Mouse (Mus musculus) lung, adult 2 months (tissue): Measurements from ENCODE around the gene Olfr803.

Source experiments
- CTCF ChIP-seq: fragments of 200-500 bp; IDR thresholded peaks from 2 replicates; pipeline ENCODE4 v1.5.1; 2011; ENCODE audit warnings: mild to moderate bottlenecking, low read length, control low read depth; ENCODE audit not compliant: insufficient read depth
- POLR2A ChIP-seq: fragments of 200-500 bp; IDR thresholded peaks from 2 replicates; pipeline ENCODE4 v1.6.1; 2011; ENCODE audit warnings: low read depth, mild to moderate bottlenecking, control low read depth, low read length, borderline replicate concordance; ENCODE audit errors: extremely low read depth

DNA sequence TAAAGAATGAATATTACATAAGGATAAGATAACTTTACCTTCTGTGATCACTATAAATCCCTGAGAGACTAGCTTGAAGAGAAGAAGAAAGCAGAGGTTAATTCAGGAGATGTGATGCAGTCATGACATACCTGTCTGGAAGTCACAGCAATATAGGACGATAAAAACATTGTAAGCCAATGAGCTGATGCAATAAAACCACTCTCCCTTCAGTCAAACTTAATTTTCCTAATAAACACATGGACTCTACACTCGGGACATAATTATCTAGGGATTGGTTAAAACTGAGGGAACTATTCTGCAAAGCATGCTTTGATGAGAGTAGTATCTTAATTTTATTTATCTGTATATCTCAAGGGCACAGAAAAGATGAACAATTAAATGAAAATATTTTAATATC lies at the start of gene Olfr803:
- no peak for TF ChIP-seq POLR2A
- no peak for TF ChIP-seq CTCF
